Mouse (Mus musculus) intestine, embryonic 14.5 days (tissue): ENCODE measurements around the gene Hspe1. TPM values are rescaled to one million over a fixed set of nuclear protein-coding genes. Genes with fewer than 3 reads are reported as not detected.
A peak's percentile ranks its signal among the peaks of the same experiment; 100 is the strongest.

Source experiments
- ATAC-seq: fragments of 200-750 bp; cut with Nextera tagmentation; replicated peaks from 2 replicates; pipeline ENCODE4 v1.8.0; 2017; ENCODE audit warnings: low read depth, moderate number of reproducible peaks, moderate TSS enrichment, moderate library complexity; ENCODE audit not compliant: low FRiP score, low TSS enrichment
- DNase-seq: peaks from one replicate; pipeline ENCODE4 v3.0.0-alpha.2; 2018; ENCODE audit warnings: low spot score
- H3K27ac ChIP-seq: fragments of 300-500 bp; sonication (generic); 2 replicates; pipeline ENCODE4 v1.5.1; 2014; ENCODE audit warnings: low read depth, mild to moderate bottlenecking, control low read depth
- H3K27me3 ChIP-seq: fragments of 300-500 bp; sonication (generic); replicated peaks from 2 replicates; pipeline ENCODE4 v1.6.1; 2014; ENCODE audit warnings: low read length, control low read depth; ENCODE audit not compliant: control insufficient read depth, insufficient read depth
- H3K36me3 ChIP-seq: fragments of 300-500 bp; sonication (generic); 2 replicates; pipeline ENCODE4 v1.6.1; 2014; ENCODE audit warnings: low read length, control low read depth; ENCODE audit not compliant: control insufficient read depth, insufficient read depth
- H3K4me1 ChIP-seq: fragments of 300-500 bp; sonication (generic); replicated peaks from 2 replicates; pipeline ENCODE4 v1.6.1; 2014; ENCODE audit warnings: low read length, control low read depth, mixed read lengths; ENCODE audit not compliant: control insufficient read depth, insufficient read depth
- H3K4me2 ChIP-seq: fragments of 300-500 bp; sonication (generic); 2 replicates; pipeline ENCODE4 v1.6.1; 2014; ENCODE audit warnings: low read length
- H3K4me3 ChIP-seq: fragments of 300-500 bp; sonication (generic); 2 replicates; pipeline ENCODE4 v1.5.1; 2014; ENCODE audit warnings: low read depth, low read length, control low read depth, mixed read lengths
- H3K9ac ChIP-seq: fragments of 300-500 bp; sonication (generic); 2 replicates; pipeline ENCODE4 v1.6.1; 2014; ENCODE audit warnings: mild to moderate bottlenecking, low read length
- H3K9me3 ChIP-seq: fragments of 300-500 bp; sonication (generic); 2 replicates; pipeline ENCODE4 v1.6.1; 2016; ENCODE audit warnings: low read length, control low read depth; ENCODE audit not compliant: control insufficient read depth
- WGBS: fragments of 180-500 bp; shearing (Covaris S2); extraction: QIAGEN DNeasy Blood & Tissue Kit; methylation state at CpG from one replicate; pipeline ENCODE4 v1.1.7; 2014; 5-methylcytosine and 5-hydroxymethylcytosine counted together
- polyA plus RNA-seq: library from polyadenylated mRNA; unstranded; fragments of >200 nt; fragmentation: Nextera tagmentation; extraction: Ambion mirVana; gene quantifications from 2 replicates; pipeline ENCODE4 v1.2.1, GENCODE M21; 2014

Gene Hspe1
- polyA plus RNA-seq, 1 experiment from 2014 or later = 740 TPM

DNA sequence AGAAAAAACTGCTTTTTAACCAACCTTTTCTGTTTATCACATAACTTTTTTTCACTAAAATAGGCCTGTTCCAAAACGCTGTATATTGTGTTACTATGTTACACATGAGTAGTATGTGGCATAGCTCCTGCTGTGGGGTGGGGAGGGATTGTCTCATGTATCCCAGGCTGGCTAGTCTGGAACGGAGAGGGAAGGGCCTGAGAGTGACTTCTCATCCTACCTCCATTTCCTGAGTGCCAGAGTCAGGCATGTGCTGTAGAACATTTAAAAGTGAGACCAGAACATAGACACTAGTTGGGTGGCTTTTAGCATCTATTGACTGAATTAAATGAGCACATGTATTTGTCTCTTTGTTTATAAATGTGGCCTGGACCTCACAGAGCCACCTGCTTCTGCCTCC is 45.2 kb downstream of the Hspe1 start:
- no peak overlapping the region for H3K9ac ChIP-seq
- 90% methylated on average over 2 of the region's 2 CpGs for WGBS
- peaks cover 7% of the 10 kb centered on the region; the same call in 1 of the 2 replicates for H3K36me3 ChIP-seq
- H3K9me3 ChIP-seq = no peaks in the 10 kb centered on the region
- DNase-seq = no peak
- H3K4me1 ChIP-seq = peaks cover 16% of the 10 kb centered on the region; the same call in 1 of the 2 replicates
- H3K4me2 ChIP-seq = peak overlapping the region; percentile 85
- no peaks in the 10 kb centered on the region for H3K27me3 ChIP-seq
- ATAC-seq = no peak
- no peak overlapping the region for H3K4me3 ChIP-seq
- H3K27ac ChIP-seq = no peak overlapping the region

DNA sequence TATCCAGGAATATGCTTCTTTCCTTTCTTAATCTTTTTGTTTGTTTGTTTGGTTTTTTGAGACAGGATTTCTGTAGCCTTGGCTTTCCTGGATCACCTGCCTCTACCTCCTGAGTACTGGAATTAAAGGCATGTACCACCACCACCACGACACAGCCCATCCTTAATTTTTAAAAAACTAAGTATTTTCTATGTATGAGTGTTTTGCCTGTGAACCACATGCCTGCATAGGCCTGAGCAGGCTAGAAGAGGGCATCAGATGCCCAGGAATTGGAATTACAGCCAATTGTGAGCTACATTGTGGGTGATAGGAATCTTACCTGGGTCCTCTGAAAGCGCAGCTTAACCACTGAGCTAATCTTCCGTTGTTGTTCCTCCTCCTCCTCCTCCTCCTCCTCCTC is 46.4 kb downstream of the Hspe1 start:
- no peak for ATAC-seq
- 95% methylated on average over 3 of the region's 3 CpGs for WGBS
- H3K27ac ChIP-seq = no peak overlapping the region
- no peaks in the 10 kb centered on the region for H3K27me3 ChIP-seq
- DNase-seq = no peak
- H3K4me2 ChIP-seq = no peak overlapping the region
- no peaks in the 10 kb centered on the region for H3K9me3 ChIP-seq
- no peak overlapping the region for H3K9ac ChIP-seq
- peaks cover 16% of the 10 kb centered on the region; the same call in 1 of the 2 replicates for H3K4me1 ChIP-seq
- no peak overlapping the region for H3K4me3 ChIP-seq
- H3K36me3 ChIP-seq = peaks cover 15% of the 10 kb centered on the region; the same call in 1 of the 2 replicates

DNA sequence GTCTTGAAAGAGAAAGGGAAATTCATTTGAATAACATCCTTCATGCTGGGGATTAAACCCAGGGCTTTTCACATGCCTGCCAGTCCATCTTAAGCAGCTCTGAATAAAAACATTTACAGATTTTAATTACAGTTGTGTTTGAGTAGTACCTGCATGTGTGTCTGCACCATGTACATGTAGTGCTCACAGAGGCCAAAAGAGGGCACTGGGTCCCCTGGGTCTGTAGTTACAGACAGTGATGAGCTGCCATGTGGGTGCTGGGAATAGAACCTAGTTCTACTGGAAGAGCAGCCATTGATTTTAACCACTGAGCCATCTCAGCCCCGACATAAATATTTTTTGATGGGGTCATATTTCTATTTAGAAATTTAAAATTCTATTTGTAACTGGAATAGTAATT is 47.9 kb downstream of the Hspe1 start:
- ATAC-seq (no peak), DNase-seq (no peak)
- peaks cover 10% of the 10 kb centered on the region; the same call in 1 of the 2 replicates for H3K4me1 ChIP-seq
- no peak overlapping the region for H3K4me2 ChIP-seq
- no peak overlapping the region for H3K9ac ChIP-seq
- H3K27me3 ChIP-seq = no peaks in the 10 kb centered on the region
- H3K9me3 ChIP-seq = no peaks in the 10 kb centered on the region
- H3K36me3 ChIP-seq = peaks cover 24% of the 10 kb centered on the region
- no peak overlapping the region for H3K27ac ChIP-seq
- H3K4me3 ChIP-seq = no peak overlapping the region
- WGBS = 93% methylated on average over 1 of the region's 1 CpGs

Other genes starting within 250 kb of the Hspe1 start
- 15.3 and 16.0 TPM in 2 replicates for gene Ankrd44, start 161.7 kb upstream of the Hspe1 start, polyA plus RNA-seq
- 293 and 313 TPM in 2 replicates for gene Sf3b1, start 60.7 kb upstream of the Hspe1 start, polyA plus RNA-seq
- 16.2 and 19.8 TPM in 2 replicates for gene Coq10b, start 35.4 kb upstream of the Hspe1 start, polyA plus RNA-seq
- 487 and 509 TPM in 2 replicates for gene Hspd1, start 111 bp downstream of the Hspe1 start, polyA plus RNA-seq
- gene Mob4, start 43.1 kb downstream of the Hspe1 start, polyA plus RNA-seq = 145 and 146 TPM in 2 replicates
- gene Rftn2, start 138.7 kb downstream of the Hspe1 start, polyA plus RNA-seq = 9.4 and 14.8 TPM in 2 replicates
- 4.6 and 5.5 TPM in 2 replicates for gene Mars2, start 149.0 kb downstream of the Hspe1 start, polyA plus RNA-seq